In genomic region chr17:24364461-24364860, GRCm38 (mm10) we compare ENCODE assay signal across 17 mouse cellular contexts. TPM values are rescaled to one million over a fixed set of nuclear protein-coding genes. Genes with fewer than 3 reads are reported as not detected.
"Had no signal": no experiment of that assay in that cellular context is flagged by ENCODE, and none has a peak within 500 bp of the region (broad histone marks: within the 10 kb centered on the region; RNA-seq: fewer than 3 reads in every experiment).

No protein-coding gene starts in this region.

- H3K4me2 ChIP-seq: limb, embryonic 13.5 days; liver, embryonic 11.5 days; lung, embryonic 15.5 days; stomach, embryonic 15.5 days had no signal

- H3K9me3 ChIP-seq: limb, embryonic 13.5 days; lung, embryonic 15.5 days; midbrain, embryonic 10.5 days; stomach, embryonic 15.5 days had no signal

- H3K9ac ChIP-seq: limb, embryonic 13.5 days; lung, embryonic 15.5 days; stomach, embryonic 15.5 days had no signal

- DNase-seq: kidney, adult 9 months; kidney, postnatal 10 days; kidney, postnatal 4 days; left cerebral cortex, postnatal 4 days; midbrain, embryonic 14.5 days; retina, postnatal 1 day; right cerebral cortex, postnatal 4 days; thymus, adult 2 months; thymus, postnatal 36 days had no signal

- H3K36me3 ChIP-seq: stomach, embryonic 15.5 days had no signal

- H3K27me3 ChIP-seq: limb, embryonic 13.5 days; lung, embryonic 15.5 days; stomach, embryonic 15.5 days had no signal

- H3K4me3 ChIP-seq: layer of hippocampus, adult 2 months; limb, embryonic 13.5 days; lung, embryonic 15.5 days; midbrain, embryonic 10.5 days; myocyte; stomach, embryonic 15.5 days had no signal

- H3K27ac ChIP-seq: layer of hippocampus, adult 2 months; limb, embryonic 13.5 days; midbrain, embryonic 10.5 days; stomach, embryonic 15.5 days had no signal

- H3K4me1 ChIP-seq: limb, embryonic 13.5 days had no signal

RNA-seq across cellular contexts. Expression of gene Abca17, which starts 13.6 kb away (rescaled TPM):
- polyA plus RNA-seq: limb, embryonic 13.5 days; liver, embryonic 11.5 days; liver, embryonic 16.5 days; myocyte had no signal
